Mouse (Mus musculus) midbrain, postnatal 0 days (tissue): ENCODE measurements around the gene Zfp354b. TPM values are rescaled to one million over a fixed set of nuclear protein-coding genes. Genes with fewer than 3 reads are reported as not detected.

Experiments used
- ATAC-seq: fragments of 200-750 bp; cut with Nextera tagmentation; 2 replicates; pipeline ENCODE4 v1.8.0; 2017; ENCODE audit warnings: moderate number of reproducible peaks, mild to moderate bottlenecking, moderate TSS enrichment, moderate library complexity; ENCODE audit not compliant: low FRiP score
- DNase-seq: peaks from one replicate; pipeline ENCODE4 v3.0.0-alpha.2; 2015; ENCODE audit warnings: low spot score
- H3K27ac ChIP-seq: fragments of 300-500 bp; sonication (generic); 2 replicates; pipeline ENCODE4 v1.5.1; 2014; ENCODE audit warnings: low read depth, mild to moderate bottlenecking, low read length, mixed read lengths
- H3K27me3 ChIP-seq: fragments of 300-500 bp; sonication (generic); 2 replicates; pipeline ENCODE4 v1.6.1; 2014; ENCODE audit warnings: low read length, control low read depth, mixed read lengths; ENCODE audit not compliant: insufficient read depth
- H3K36me3 ChIP-seq: fragments of 300-500 bp; sonication (generic); 2 replicates; pipeline ENCODE4 v1.6.1; 2014; ENCODE audit warnings: low read length, control low read depth, mixed read lengths; ENCODE audit not compliant: insufficient read depth
- H3K4me1 ChIP-seq: fragments of 300-500 bp; sonication (generic); 2 replicates; pipeline ENCODE4 v1.6.1; 2014; ENCODE audit warnings: mild to moderate bottlenecking, control low read depth, antibody characterized with exemption, low read length, mixed read lengths; ENCODE audit not compliant: insufficient read depth
- H3K4me2 ChIP-seq: fragments of 300-500 bp; sonication (generic); 2 replicates; pipeline ENCODE4 v1.6.1; 2014; ENCODE audit warnings: low read depth, mild to moderate bottlenecking, low read length, mixed read lengths; ENCODE audit not compliant: poor library complexity, severe bottlenecking
- H3K4me3 ChIP-seq: fragments of 300-500 bp; sonication (generic); 2 replicates; pipeline ENCODE4 v1.5.1; 2014; ENCODE audit warnings: low read depth, mild to moderate bottlenecking, low read length, moderate library complexity
- H3K9ac ChIP-seq: fragments of 300-500 bp; sonication (generic); replicated peaks from 2 replicates; pipeline ENCODE4 v1.6.1; 2014; ENCODE audit warnings: mild to moderate bottlenecking, low read length, moderate library complexity, mixed read lengths; ENCODE audit not compliant: poor library complexity, severe bottlenecking
- H3K9me3 ChIP-seq: fragments of 300-500 bp; sonication (generic); 2 replicates; pipeline ENCODE4 v1.6.1; 2016; ENCODE audit warnings: low read length, control low read depth
- CTCF ChIP-seq: IDR thresholded peaks from 2 replicates; pipeline ENCODE4 v1.5.1; 2016; ENCODE audit warnings: antibody characterized with exemption, mild to moderate bottlenecking
- WGBS: fragments of 180-500 bp; shearing (Covaris S2); extraction: QIAGEN DNeasy Blood & Tissue Kit; methylation state at CpG from one replicate; pipeline ENCODE4 v1.1.7; 2014; 5-methylcytosine and 5-hydroxymethylcytosine counted together
- polyA plus RNA-seq: library from polyadenylated mRNA; unstranded; fragments of >200 nt; fragmentation: Nextera tagmentation; extraction: Ambion mirVana; gene quantifications from 2 replicates; pipeline ENCODE4 v1.2.1, GENCODE M21; 2015
- total RNA-seq: library from RNA; depleted of rRNA; stranded (reverse); fragments of >200 nt; gene quantifications from 2 replicates; pipeline ENCODE4 v1.2.3, GENCODE M21; 2014

The Zfp354b gene
- total and polyA plus RNA-seq, 2 experiments from 2014 or later, result 2.7 to 2.8 TPM

DNA sequence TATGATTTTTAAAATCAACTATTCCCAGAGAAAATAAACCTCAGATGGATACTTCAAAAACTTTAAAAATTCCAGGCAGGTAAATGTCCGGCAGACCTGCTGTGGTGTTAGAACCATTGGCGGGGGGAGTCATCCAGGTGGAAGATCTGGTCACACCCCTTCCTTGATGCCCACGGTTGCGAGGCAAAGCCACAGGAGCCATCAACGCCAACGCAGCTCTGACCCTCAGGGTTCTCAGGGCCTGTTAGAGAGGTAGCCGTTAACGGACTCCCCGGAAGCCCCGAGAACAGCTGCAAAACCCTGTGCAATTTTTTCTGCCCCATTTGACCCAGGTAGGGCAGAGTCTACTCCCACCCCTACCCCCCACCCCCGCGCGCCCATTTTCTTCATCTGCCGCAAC is 12.1 kb upstream of the Zfp354b start, which contains the start of gene 4933414I15Rik:
Gene 4933414I15Rik (minus strand): TSS at position 260 of the 400 bp plus-strand sequence.
- no peaks in the 10 kb centered on the region for H3K36me3 ChIP-seq
- ATAC-seq (no peak), DNase-seq (no peak)
- no peak for TF ChIP-seq CTCF
- no peaks in the 10 kb centered on the region for H3K27me3 ChIP-seq
- no peak within 1 kb of the TSS for H3K4me3 ChIP-seq
- no peak within 1 kb of the TSS for H3K4me2 ChIP-seq
- H3K27ac ChIP-seq, result no peak within 1 kb of the TSS
- H3K9ac ChIP-seq, result no peak within 1 kb of the TSS
- H3K9me3 ChIP-seq, result no peaks in the 10 kb centered on the region
- 84% methylated on average over 14 of the region's 14 CpGs for WGBS
- H3K4me1 ChIP-seq, result no peaks in the 10 kb centered on the region

DNA sequence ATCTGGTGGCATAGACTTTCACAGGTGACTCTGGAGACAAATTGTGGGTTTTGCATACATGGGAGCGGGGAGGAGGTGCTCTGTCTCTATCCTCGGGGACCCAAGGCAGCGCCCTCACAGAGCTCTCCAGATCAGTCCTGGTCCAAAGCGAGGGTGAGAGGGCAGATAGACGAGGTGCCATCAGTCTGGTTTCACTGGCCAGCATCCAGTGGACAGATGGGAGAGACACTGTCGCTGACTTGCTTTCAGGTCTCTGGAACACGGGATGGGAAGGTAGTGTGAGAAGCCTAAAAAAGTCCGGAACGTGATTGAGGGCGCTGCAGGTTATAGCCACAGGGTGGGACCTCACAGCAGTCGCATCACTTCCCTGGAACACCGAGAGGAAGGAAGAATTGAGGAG is 11.0 kb upstream of the Zfp354b start:
- no peak overlapping the region for H3K27ac ChIP-seq
- no peaks in the 10 kb centered on the region for H3K9me3 ChIP-seq
- DNase-seq, result no peak
- H3K4me2 ChIP-seq, result no peak overlapping the region
- TF ChIP-seq CTCF, result no peak
- H3K27me3 ChIP-seq, result no peaks in the 10 kb centered on the region
- H3K4me3 ChIP-seq, result no peak overlapping the region
- H3K36me3 ChIP-seq, result no peaks in the 10 kb centered on the region
- WGBS, result 73% methylated on average over 12 of the region's 12 CpGs
- H3K4me1 ChIP-seq, result no peaks in the 10 kb centered on the region
- ATAC-seq, result no peak
- H3K9ac ChIP-seq, result no peak overlapping the region

DNA sequence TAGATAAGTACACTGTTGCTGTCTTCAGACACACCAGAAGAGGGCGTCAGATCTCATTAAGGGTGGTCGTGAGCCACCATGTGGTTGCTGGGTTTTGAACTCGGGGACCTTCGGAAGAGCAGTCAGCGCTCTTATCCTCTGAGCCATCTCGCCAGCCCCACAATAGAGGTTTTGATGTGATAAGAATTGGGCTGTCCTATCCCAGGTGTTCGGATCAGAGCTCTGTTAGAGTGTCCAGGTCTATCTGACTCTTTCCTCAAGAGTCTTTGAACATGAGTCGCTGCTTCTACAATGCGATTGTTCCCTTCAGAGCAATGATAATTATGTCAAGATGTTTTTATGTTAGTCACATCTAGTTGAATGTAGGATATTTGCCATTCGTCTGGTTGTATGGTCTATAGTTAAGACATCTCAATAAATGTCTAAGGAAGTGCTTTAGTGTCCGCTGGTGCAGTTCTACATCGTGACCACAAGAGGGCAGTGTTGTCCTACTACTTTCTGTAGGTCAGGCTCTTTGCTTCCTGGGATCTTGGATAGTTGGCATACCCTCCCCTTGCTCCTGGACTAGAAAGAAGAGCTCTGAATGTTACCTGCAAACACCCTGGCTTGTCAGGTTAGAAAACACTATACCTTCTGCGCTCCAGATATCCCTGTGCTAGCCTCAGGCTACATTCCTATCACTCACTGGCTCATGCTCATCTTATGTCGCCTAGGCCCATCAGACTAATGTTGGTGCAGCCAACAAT is 8.4 kb upstream of the Zfp354b start:
- Histone ChIP-seq H3K9ac (no peak overlapping the region), H3K9me3 (no peaks in the 10 kb centered on the region), H3K36me3 (no peaks in the 10 kb centered on the region), H3K27me3 (no peaks in the 10 kb centered on the region), H3K27ac (no peak overlapping the region), H3K4me3 (no peak overlapping the region), H3K4me1 (no peaks in the 10 kb centered on the region), H3K4me2 (no peak overlapping the region)
- peak; percentile 34; the same call in 1 of the 2 replicates for ATAC-seq
- WGBS, result 35% methylated on average over 14 of the region's 14 CpGs
- DNase-seq, result peak; percentile 85
- peak; percentile 97 for TF ChIP-seq CTCF

DNA sequence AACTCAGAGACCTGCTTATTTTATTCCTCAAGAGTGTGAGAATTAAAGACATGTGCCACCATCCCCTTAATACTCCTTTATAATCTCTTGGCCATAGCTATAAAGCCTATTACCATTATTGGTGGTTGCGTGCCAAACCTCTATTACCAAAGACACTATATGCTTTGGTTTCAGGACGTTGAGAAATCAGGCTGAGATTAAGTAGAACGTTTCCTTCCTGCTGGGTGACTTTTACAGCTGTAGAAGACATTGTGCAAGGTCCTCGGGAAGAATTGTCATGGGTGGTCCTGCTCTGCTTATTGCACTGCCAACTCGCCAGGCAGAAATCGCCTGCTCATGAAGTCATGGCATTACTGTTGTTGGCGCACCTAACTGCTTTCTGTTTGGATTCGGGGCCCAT is 7.0 kb upstream of the Zfp354b start:
- DNase-seq (no peak), ATAC-seq (no peak)
- no peaks in the 10 kb centered on the region for H3K27me3 ChIP-seq
- 82% methylated on average over 8 of the region's 8 CpGs for WGBS
- no peak overlapping the region for H3K9ac ChIP-seq
- no peak overlapping the region for H3K4me3 ChIP-seq
- H3K36me3 ChIP-seq, result no peaks in the 10 kb centered on the region
- no peaks in the 10 kb centered on the region for H3K4me1 ChIP-seq
- H3K9me3 ChIP-seq, result no peaks in the 10 kb centered on the region
- no peak overlapping the region for H3K27ac ChIP-seq
- no peak for TF ChIP-seq CTCF
- no peak overlapping the region for H3K4me2 ChIP-seq

DNA sequence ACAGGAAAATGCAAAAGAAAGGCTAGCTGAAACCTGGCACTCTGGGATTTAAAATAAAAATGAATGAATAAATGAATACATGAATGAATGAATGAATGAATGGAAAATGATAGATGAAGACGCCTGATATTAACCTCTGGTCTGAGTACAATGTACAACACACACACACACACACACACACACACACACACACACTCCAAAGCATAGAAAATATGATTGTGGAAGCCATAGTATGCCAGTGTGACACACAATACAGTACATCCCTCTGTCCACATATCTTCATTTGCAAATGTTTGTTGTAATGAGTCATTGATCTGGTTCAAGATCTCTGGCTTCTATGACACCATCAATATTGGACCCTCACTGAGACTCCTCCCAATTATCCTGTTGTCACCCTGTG is 607 bp upstream of the Zfp354b start:
- Histone ChIP-seq H3K4me3 (peak overlapping the region; percentile 53; the same call in 1 of the 2 replicates), H3K27me3 (no peaks in the 10 kb centered on the region), H3K4me2 (peak overlapping the region; percentile 78), H3K36me3 (no peaks in the 10 kb centered on the region; the same call in 1 of the 2 replicates), H3K9me3 (no peaks in the 10 kb centered on the region), H3K9ac (no peak overlapping the region), H3K27ac (peak overlapping the region; percentile 57), H3K4me1 (peaks cover 3% of the 10 kb centered on the region; the same call in 1 of the 2 replicates)
- DNase-seq (no peak), ATAC-seq (peak; percentile 57)
- no peak for TF ChIP-seq CTCF
- 58% methylated on average over 1 of the region's 1 CpGs for WGBS

DNA sequence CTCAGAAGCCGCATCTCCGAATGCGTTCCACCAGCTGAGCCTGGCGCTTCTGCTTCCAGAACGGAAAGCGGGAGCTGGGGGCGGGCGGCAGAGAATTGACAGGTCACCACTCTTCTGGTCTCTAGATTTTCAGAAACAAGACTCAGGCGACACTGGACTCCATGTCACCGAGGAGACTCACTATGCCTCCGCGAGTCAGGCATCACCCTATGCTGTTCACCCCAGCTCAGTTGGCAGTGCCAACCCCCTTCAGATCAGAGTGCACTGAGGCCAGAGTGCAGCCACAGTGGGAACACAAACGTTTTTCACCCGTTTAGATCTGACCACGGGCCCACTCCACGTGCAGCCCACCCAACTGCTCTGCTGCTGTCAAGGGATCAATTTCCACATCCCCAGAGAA is 412 bp downstream of the Zfp354b start:
- Histone ChIP-seq H3K4me2 (peak overlapping the region; percentile 78), H3K4me3 (peak overlapping the region; percentile 53), H3K27me3 (no peaks in the 10 kb centered on the region), H3K9me3 (no peaks in the 10 kb centered on the region), H3K9ac (peak overlapping the region; percentile 66), H3K36me3 (no peaks in the 10 kb centered on the region; the same call in none of the 2 replicates), H3K4me1 (peaks cover 3% of the 10 kb centered on the region; the same call in 1 of the 2 replicates), H3K27ac (peak overlapping the region; percentile 84)
- no peak for TF ChIP-seq CTCF
- ATAC-seq (peak; percentile 68), DNase-seq (peak; percentile 27)
- under 1% methylated on average over 16 of the region's 16 CpGs for WGBS
